Mouse (Mus musculus) midbrain, embryonic 11.5 days (tissue): Measurements from ENCODE around the gene Tle2. TPM values are rescaled to one million over a fixed set of nuclear protein-coding genes. Genes with fewer than 3 reads are reported as not detected.
A peak's percentile ranks its signal among the peaks of the same experiment; 100 is the strongest.

Experiments used
- ATAC-seq: fragments of 200-750 bp; cut with Nextera tagmentation; 2 replicates; pipeline ENCODE4 v1.8.0; 2017; ENCODE audit warnings: moderate TSS enrichment, moderate library complexity; ENCODE audit not compliant: low FRiP score
- DNase-seq: peaks from one replicate; pipeline ENCODE4 v3.0.0; 2015; ENCODE audit warnings: low spot score; ENCODE audit errors: missing footprints
- H3K27ac ChIP-seq: fragments of 300-500 bp; sonication (generic); 2 replicates; pipeline ENCODE4 v1.5.1; 2014; ENCODE audit warnings: low read depth, low read length
- H3K27me3 ChIP-seq: fragments of 300-500 bp; sonication (generic); 2 replicates; pipeline ENCODE4 v1.6.1; 2014; ENCODE audit warnings: mild to moderate bottlenecking, low read length, moderate library complexity, mixed read lengths; ENCODE audit not compliant: control insufficient read depth, insufficient read depth
- H3K36me3 ChIP-seq: fragments of 300-500 bp; sonication (generic); 2 replicates; pipeline ENCODE4 v1.6.1; 2014; ENCODE audit warnings: mild to moderate bottlenecking, low read length, moderate library complexity, mixed read lengths; ENCODE audit not compliant: control insufficient read depth, insufficient read depth
- H3K4me1 ChIP-seq: fragments of 300-500 bp; sonication (generic); 2 replicates; pipeline ENCODE4 v1.6.1; 2014; ENCODE audit warnings: low read length; ENCODE audit not compliant: control insufficient read depth, insufficient read depth
- H3K4me2 ChIP-seq: fragments of 300-500 bp; sonication (generic); 2 replicates; pipeline ENCODE4 v1.6.1; 2014; ENCODE audit warnings: mild to moderate bottlenecking, moderate library complexity
- H3K4me3 ChIP-seq: fragments of 300-500 bp; sonication (generic); 2 replicates; pipeline ENCODE4 v1.5.1; 2014; ENCODE audit warnings: low read depth, low read length
- H3K9ac ChIP-seq: fragments of 300-500 bp; sonication (generic); 2 replicates; pipeline ENCODE4 v1.6.1; 2014; ENCODE audit warnings: low read length
- H3K9me3 ChIP-seq: fragments of 300-500 bp; sonication (generic); 2 replicates; pipeline ENCODE4 v1.6.1; 2016; ENCODE audit warnings: low read length; ENCODE audit not compliant: control insufficient read depth
- WGBS: fragments of 180-500 bp; shearing (Covaris S2); extraction: QIAGEN DNeasy Blood & Tissue Kit; methylation state at CpG from one replicate; pipeline ENCODE4 v1.1.7; 2014; 5-methylcytosine and 5-hydroxymethylcytosine counted together
- polyA plus RNA-seq: library from polyadenylated mRNA; unstranded; fragments of >200 nt; fragmentation: Nextera tagmentation; extraction: Ambion mirVana; gene quantifications from 2 replicates; pipeline ENCODE4 v1.2.1, GENCODE M21; 2014

The Tle2 gene
- 6.0 and 6.2 TPM in 2 replicates for polyA plus RNA-seq

- H3K4me3 ChIP-seq: peak within 1 kb of the TSS; percentile 41
- H3K27ac ChIP-seq: 0 out of 2 replicates have a peak within 1 kb of the TSS, but pooled peaks have one; percentile 16
- DNase-seq (no peak), ATAC-seq (no peak)
- 17% methylated on average over 10 of the region's 10 CpGs for WGBS
- H3K27me3 ChIP-seq: peaks cover 51% of the 10 kb centered on the region
- H3K9me3 ChIP-seq: no peaks in the 10 kb centered on the region
- H3K4me1 ChIP-seq: peaks cover 37% of the 10 kb centered on the region
- H3K4me2 ChIP-seq: peak within 1 kb of the TSS; percentile 58
- H3K36me3 ChIP-seq: no peaks in the 10 kb centered on the region
- H3K9ac ChIP-seq: peak within 1 kb of the TSS; percentile 58
Measured at GRCm38 (mm10) chr10:81574081-81575056, at the start of gene Tle2. Gene Tle2 (plus strand): TSS chr10:81574561.

DNA sequence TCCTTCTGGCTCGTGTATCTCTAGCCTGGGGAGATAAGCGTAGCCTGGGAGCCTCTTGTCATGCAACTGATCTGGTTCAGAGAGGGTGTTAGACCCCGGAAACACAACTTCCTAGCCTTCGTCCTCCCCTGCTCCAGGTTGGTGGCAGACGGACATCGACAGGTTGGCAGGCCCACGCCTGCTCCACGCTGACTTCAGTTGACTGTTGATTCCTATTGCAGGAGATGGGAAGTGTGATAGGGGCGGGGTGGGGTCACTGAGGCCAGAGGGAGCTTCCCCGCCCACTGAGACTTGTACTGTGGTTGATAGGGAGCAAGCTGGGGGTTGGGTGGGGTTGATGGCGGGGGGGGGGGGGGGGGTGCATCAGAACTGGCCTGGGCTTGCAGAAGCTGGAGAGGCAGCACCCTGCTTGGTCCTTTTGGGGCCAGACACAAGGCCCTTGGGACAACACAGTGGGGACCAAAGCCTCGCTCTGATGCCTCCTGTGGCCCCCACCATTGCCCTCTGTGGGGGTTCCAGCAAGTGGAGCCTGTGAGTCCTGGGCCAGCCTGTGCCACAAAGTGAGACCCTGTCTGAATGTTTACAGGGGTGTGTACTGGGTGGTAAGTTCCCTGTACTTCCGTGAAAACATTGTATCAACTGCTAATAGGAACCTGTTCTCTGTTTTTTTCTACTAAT lies 49.2 kb upstream of the Tle2 start:
- 68% methylated on average over 12 of the region's 13 CpGs for WGBS
- H3K9me3 ChIP-seq: no peaks in the 10 kb centered on the region
- ATAC-seq (no peak), DNase-seq (no peak)
- no peaks in the 10 kb centered on the region; the same call in 1 of the 2 replicates for H3K27me3 ChIP-seq
- H3K4me1 ChIP-seq: no peaks in the 10 kb centered on the region
- no peak overlapping the region for H3K4me3 ChIP-seq
- no peak overlapping the region for H3K4me2 ChIP-seq
- no peak overlapping the region for H3K27ac ChIP-seq
- no peaks in the 10 kb centered on the region for H3K36me3 ChIP-seq
- no peak overlapping the region for H3K9ac ChIP-seq

- peak; percentile 64 for ATAC-seq
- 17% methylated on average over 14 of the region's 14 CpGs for WGBS
Measured at GRCm38 (mm10) chr10:81526779-81527178, 47.6 kb upstream of the Tle2 start.

GRCm38 (mm10) chr10:81534826-81535225 lies 39.5 kb upstream of the Tle2 start:
- no peak overlapping the region for H3K4me2 ChIP-seq
- 64% methylated on average over 16 of the region's 16 CpGs for WGBS
- peaks cover 10% of the 10 kb centered on the region; the same call in 1 of the 2 replicates for H3K36me3 ChIP-seq
- no peak overlapping the region for H3K4me3 ChIP-seq
- no peaks in the 10 kb centered on the region for H3K9me3 ChIP-seq
- ATAC-seq (no peak), DNase-seq (no peak)
- H3K9ac ChIP-seq: no peak overlapping the region
- no peaks in the 10 kb centered on the region for H3K4me1 ChIP-seq
- H3K27ac ChIP-seq: no peak overlapping the region
- H3K27me3 ChIP-seq: no peaks in the 10 kb centered on the region

More at GRCm38 (mm10) chr10:81526779-81527178, 47.6 kb upstream of the Tle2 start:
- H3K27ac ChIP-seq: no peak overlapping the region
- H3K9ac ChIP-seq: no peak overlapping the region
- H3K36me3 ChIP-seq: no peaks in the 10 kb centered on the region
- H3K9me3 ChIP-seq: no peaks in the 10 kb centered on the region
- peak; percentile 99 for DNase-seq
- no peak overlapping the region for H3K4me3 ChIP-seq
- no peak overlapping the region for H3K4me2 ChIP-seq
- H3K4me1 ChIP-seq: no peaks in the 10 kb centered on the region
- no peaks in the 10 kb centered on the region; the same call in 1 of the 2 replicates for H3K27me3 ChIP-seq

- H3K4me3 ChIP-seq: no peak overlapping the region
- H3K4me1 ChIP-seq: no peaks in the 10 kb centered on the region
- H3K27ac ChIP-seq: no peak overlapping the region
- peaks cover 10% of the 10 kb centered on the region; the same call in 1 of the 2 replicates for H3K36me3 ChIP-seq
- DNase-seq (no peak), ATAC-seq (no peak)
- H3K9ac ChIP-seq: no peak overlapping the region
- 80% methylated on average over 6 of the region's 6 CpGs for WGBS
- H3K4me2 ChIP-seq: no peak overlapping the region
- no peaks in the 10 kb centered on the region for H3K9me3 ChIP-seq
- no peaks in the 10 kb centered on the region for H3K27me3 ChIP-seq
Measured at GRCm38 (mm10) chr10:81536734-81537133, 37.6 kb upstream of the Tle2 start.

DNA sequence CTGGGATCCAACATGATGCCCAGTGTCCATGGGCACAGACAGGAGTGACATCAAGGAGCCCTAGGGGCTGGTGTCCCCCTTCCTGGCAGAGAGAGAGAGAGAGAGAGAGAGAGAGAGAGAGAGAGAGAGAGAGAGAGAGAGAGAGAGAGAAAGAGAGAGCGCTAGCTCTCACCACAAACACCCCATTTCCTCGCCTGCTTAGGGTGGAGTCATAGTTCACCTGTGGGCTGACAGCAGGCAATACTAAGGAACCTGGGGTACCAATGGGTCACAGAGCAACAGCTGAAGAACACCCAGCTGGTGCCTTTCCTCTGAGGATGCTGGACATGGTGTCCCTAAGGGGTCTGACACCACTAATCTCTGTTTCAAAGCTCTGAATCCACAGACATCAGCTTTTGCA lies 36.9 kb upstream of the Tle2 start:
- ATAC-seq (no peak), DNase-seq (no peak)
- Histone ChIP-seq H3K4me2 (no peak overlapping the region), H3K4me3 (no peak overlapping the region), H3K36me3 (peaks cover 10% of the 10 kb centered on the region; the same call in 1 of the 2 replicates), H3K27me3 (no peaks in the 10 kb centered on the region), H3K4me1 (peaks cover 4% of the 10 kb centered on the region; the same call in 1 of the 2 replicates), H3K9ac (no peak overlapping the region), H3K27ac (no peak overlapping the region), H3K9me3 (no peaks in the 10 kb centered on the region)
- WGBS: 93% methylated on average over 2 of the region's 2 CpGs

- Histone ChIP-seq H3K36me3 (peaks cover 4% of the 10 kb centered on the region; the same call in 1 of the 2 replicates), H3K9ac (no peak overlapping the region), H3K27ac (no peak overlapping the region), H3K27me3 (no peaks in the 10 kb centered on the region), H3K4me3 (no peak overlapping the region), H3K4me2 (no peak overlapping the region), H3K9me3 (no peaks in the 10 kb centered on the region), H3K4me1 (peaks cover 15% of the 10 kb centered on the region)
- ATAC-seq (no peak), DNase-seq (no peak)
- WGBS: 95% methylated on average over 3 of the region's 3 CpGs
Measured at GRCm38 (mm10) chr10:81538321-81539048, 35.9 kb upstream of the Tle2 start.

DNA sequence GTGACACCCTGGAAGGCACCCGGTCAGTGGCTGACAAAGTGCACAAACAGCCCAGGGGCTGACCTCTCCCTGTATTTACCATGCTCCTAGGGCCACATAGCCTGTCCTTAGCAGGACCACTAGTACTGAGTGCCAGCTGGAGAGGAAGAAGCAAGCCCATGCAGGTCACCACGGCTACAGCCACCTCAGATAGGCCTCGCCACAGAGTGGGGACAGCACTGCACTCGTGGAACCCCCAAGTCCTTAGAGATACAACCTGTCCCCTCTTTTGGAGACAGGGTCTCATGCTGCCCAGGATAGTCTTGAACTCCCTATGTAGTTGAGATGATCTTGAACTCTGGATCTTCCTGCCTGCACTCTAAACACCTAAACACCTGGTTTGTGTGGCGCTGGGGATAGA lies 33.0 kb upstream of the Tle2 start:
- H3K4me1 ChIP-seq: peaks cover 23% of the 10 kb centered on the region
- ATAC-seq: no peak
- H3K36me3 ChIP-seq: peaks cover 4% of the 10 kb centered on the region; the same call in 1 of the 2 replicates
- no peaks in the 10 kb centered on the region for H3K27me3 ChIP-seq
- no peak overlapping the region; the same call in 1 of the 2 replicates for H3K9ac ChIP-seq
- no peak overlapping the region for H3K27ac ChIP-seq
- WGBS: 91% methylated on average over 5 of the region's 5 CpGs
- no peak overlapping the region for H3K4me2 ChIP-seq
- H3K9me3 ChIP-seq: no peaks in the 10 kb centered on the region
- DNase-seq: no peak
- no peak overlapping the region for H3K4me3 ChIP-seq
